Mouse (Mus musculus) cerebellum, postnatal 25 days (tissue): Measurements from ENCODE around the gene Tmem132e.

Experiments used
- DNase-seq, 2 experiments: peaks; one replicate each; pipeline ENCODE4 v3.0.0; 2021; ENCODE audit warnings: mixed read lengths in 2 of 2

Tmem132e gene

GRCm38 (mm10) chr11:82434091-82434831, 45.6 kb downstream of the Tmem132e start:
- DNase-seq: no peak

- peak; percentile 17 to 20 for DNase-seq
Observed at GRCm38 (mm10) chr11:82434832-82435182, 46.1 kb downstream of the Tmem132e start.

GRCm38 (mm10) chr11:82448485-82448884, 59.8 kb downstream of the Tmem132e start:
- no peak for DNase-seq

GRCm38 (mm10) chr11:82452516-82452915, 63.8 kb downstream of the Tmem132e start:
- DNase-seq: no peak

GRCm38 (mm10) chr11:82453230-82453629, 64.5 kb downstream of the Tmem132e start:
- DNase-seq: peak; percentile 44 to 69

GRCm38 (mm10) chr11:82461326-82461725, 72.6 kb downstream of the Tmem132e start:
- no peak for DNase-seq

- DNase-seq: no peak
Observed at GRCm38 (mm10) chr11:82465536-82465935, 76.8 kb downstream of the Tmem132e start.

GRCm38 (mm10) chr11:82467218-82467617, 78.5 kb downstream of the Tmem132e start:
- DNase-seq: peak; percentile 79 to 87

- no peak for DNase-seq
Observed at GRCm38 (mm10) chr11:82471076-82471475, 82.4 kb downstream of the Tmem132e start.

- DNase-seq: no peak
Observed at GRCm38 (mm10) chr11:82473137-82473621, 84.5 kb downstream of the Tmem132e start.

- DNase-seq: no peak
Observed at GRCm38 (mm10) chr11:82476092-82476491, 87.4 kb downstream of the Tmem132e start.

- no peak for DNase-seq
Observed at GRCm38 (mm10) chr11:82477412-82477811, 88.7 kb downstream of the Tmem132e start.

- DNase-seq: peak; percentile 38 to 50
Observed at GRCm38 (mm10) chr11:82480941-82481340, 92.2 kb downstream of the Tmem132e start.

- DNase-seq: no peak
Observed at GRCm38 (mm10) chr11:82487359-82488086, 98.8 kb downstream of the Tmem132e start.

GRCm38 (mm10) chr11:82490896-82491295, 102.2 kb downstream of the Tmem132e start:
- no peak for DNase-seq
